Mouse (Mus musculus) urinary bladder, postnatal 25 days (tissue): Measurements from ENCODE around the gene Nars2.
"Not testable (repeated sequence)": the region's sequence is repeated elsewhere in the genome, so short reads cannot be mapped to it uniquely, and the experiment has no call there.

Source experiments
- DNase-seq: peaks from one replicate; pipeline ENCODE4 v3.0.0; 2022; ENCODE audit warnings: low spot score

The Nars2 gene

DNA sequence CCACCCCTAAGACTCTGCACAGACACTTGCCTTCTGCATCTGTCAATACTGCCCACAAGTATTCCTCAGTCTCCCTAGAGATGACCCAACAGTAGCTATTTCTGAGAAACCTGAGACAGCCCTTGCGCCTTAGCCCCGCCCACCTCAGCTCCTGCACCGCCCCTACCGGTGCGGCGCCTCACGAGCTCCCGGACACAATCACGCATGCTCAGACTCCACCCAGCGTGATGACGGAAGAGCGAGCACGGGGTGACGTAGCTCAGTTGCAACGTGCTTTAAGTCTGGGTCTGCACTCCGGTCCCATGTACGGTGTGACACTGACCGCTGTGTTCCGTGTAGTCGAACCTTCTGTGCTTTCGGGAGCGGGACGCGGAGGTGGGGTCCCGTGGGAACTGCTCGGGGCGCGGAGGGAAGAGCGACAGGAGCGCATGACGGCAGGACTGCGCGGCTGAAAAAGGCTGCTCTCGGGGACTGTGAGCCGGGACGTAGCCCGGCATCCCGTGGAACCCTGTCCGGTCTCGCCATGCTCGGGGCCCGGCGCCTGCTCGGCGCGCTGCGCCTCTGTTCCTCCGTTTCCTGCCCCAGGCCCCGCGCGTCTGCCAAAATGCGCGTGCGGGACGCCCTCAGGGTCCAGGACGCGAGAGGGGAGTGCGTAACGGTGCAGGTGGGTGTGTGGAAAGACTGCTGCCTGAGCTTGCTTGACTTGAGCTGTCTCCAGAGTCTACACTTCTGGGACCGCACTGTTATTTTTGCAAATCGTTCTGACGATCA lies at the start of gene Nars2:
Nars2 (plus strand) TSS at position 225 of the 771 bp plus-strand sequence.
- DNase-seq = peak; percentile 89

DNA sequence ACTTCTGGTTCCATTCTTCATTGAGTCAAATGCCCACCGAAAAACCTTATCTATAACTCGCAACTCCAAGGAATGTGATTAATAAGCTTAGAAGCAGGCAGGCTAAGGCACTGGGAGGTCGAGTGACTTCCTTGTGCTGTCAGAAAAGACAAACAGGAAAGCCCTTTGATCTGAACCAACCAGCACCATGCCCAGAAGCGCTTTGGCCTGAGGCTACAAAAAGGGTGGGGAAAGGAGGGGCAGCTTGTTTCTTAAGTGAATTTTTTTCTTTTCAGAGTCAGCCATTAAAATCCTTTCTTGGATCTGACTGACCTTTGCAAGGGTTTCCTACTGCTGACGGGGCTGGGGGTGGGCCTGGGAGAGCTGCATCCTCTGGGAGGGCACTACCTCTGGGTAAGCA lies 49.1 kb upstream of the Nars2 start:
- DNase-seq = no peak

DNA sequence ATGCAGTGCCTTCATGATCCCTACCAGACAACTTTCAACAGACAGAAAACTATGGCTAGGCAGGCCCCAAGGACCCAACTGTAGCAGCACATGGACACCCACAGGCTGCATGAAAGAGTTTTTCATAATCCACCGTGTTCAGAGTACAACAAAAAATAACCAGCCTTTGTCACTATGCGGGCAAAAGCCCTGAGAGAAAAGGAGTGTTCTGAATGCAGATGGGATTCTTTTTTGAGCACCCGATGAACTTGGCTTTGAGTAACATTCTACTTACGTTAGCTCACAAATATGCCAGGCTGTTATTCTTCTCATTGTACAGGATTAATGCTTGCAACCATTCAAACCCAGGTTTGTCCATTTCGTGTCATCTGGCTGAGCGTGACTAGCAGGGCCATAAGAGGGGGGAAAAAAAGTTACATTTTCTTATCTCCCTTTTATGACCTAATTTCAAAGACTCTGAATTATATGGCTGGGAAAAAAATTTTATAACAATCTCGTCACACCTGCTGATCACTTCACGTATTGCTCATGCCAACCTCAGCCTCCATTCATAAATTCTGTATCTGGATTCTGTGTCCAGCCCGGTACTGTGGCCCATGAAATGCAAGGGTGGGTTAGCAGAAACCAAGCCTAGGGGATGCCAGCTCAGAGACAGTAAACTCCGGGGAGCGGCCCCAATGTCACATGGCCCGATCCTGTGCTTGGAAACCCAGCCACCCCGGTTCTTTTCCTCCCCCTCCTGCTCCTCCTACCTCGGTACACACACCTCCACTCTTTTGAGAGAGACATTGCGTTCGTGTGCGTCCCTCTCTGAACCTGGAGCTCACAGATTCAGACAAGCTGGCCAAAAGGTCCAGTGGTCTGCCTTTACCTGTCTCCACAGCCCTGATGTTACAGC lies 48.0 kb upstream of the Nars2 start:
- DNase-seq = no peak

DNA sequence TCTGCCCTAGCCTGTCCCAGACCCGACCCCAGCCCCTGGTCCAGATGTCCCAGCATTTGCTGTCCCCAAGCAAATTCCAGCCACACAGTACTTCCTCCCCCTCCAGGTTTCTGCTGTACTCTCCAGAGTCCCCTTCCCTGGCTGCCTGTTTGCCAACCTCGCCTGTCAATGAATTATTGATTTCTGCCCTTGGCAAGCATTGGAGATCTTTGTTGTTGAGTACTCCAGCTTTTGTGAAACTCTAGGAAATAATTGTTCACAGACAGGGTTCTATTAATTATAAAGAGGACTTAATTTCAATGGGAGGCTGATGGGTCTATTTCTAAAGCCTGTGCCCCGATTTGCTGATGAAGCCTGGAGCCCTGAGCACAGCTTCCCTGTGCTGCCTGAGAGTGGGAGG lies 46.9 kb upstream of the Nars2 start:
- no peak for DNase-seq

DNA sequence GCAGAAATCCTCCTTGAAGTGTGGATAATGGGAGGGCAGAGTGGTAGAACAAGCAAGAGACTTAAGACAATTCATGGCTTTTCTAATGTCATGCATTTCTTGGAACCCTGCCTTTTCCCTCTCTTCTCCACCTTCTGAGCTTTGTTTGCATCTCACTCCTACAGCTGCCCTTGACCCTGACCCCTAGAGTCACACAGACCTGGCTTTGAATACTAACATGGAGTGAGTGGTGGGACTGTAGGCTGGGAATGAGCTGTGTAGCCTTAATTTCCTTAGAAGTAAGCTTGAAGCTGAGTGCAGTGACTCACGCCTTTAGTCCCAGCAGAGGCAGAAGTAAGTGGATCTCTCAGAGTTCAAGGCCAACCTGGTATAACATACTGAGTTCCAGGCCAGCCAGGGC lies 46.4 kb upstream of the Nars2 start:
- no peak for DNase-seq

DNA sequence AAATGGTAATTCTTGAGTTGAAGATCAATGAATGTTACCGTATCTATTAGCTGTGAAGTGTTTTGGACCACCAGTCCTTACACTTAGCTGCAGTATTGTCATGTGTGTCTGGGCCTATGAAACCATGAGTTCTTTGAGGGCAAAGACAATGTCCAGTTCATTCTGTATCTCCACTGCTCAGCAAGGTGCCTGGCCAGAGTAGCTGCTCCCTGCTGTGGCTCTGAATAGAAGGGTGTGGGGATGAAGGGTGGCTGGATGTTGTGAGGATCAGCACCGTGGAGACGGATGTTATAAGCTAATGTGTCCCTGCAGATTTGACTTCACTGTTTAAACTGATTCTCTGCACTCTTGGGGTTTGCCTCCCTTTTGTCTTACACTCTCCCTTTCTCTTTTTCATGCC lies 45.9 kb upstream of the Nars2 start:
- no peak for DNase-seq

DNA sequence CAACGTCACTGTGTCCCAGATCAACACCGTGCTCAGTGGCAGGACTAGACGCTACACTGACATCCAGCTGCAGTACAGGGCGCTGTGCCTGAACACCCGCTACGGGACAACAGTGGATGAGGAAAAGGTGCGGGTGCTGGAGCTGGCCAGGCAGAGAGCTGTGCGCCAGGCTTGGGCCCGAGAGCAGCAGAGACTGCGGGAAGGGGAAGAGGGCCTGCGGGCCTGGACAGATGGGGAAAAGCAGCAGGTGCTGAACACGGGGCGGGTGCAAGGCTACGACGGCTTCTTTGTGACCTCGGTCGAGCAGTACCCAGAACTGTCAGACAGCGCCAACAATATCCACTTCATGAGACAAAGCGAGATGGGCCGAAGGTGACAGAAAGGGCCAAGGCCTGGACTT lies 45.1 kb upstream of the Nars2 start:
- no peak for DNase-seq

DNA sequence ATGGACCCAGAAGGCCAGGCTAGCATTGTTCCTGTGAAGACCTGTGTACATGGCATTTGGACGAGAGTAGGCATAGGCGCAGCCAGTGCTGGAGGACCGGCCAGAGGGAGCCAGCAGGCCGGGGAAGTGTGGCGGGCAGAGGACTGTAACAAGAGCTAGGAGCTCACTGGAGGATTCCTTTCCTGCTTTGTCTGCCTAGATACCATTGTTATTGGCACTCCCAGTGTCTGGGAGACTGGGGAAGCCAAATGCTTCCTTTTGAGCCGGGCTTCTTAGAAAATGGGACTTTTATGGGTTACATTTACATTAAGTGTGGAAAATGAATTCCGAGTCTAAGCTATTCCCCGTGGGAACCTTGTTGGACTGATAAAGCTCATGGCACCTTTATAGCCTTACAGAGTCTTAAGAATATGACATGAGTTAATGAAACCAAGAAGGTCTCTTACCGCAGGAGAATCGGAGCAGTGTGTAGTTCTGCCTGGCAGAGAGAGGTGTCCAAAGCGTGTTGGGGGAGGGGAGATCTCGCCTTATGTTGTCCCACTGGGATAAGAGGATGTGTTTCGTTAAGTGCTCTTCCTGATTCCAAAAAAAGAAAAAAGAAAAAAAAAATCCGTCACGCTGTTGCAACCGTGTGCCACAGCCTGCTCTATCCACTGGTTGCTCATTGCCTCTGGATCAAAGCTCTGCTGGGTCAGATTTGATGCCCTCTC lies 43.2 kb upstream of the Nars2 start:
- DNase-seq = no peak

DNA sequence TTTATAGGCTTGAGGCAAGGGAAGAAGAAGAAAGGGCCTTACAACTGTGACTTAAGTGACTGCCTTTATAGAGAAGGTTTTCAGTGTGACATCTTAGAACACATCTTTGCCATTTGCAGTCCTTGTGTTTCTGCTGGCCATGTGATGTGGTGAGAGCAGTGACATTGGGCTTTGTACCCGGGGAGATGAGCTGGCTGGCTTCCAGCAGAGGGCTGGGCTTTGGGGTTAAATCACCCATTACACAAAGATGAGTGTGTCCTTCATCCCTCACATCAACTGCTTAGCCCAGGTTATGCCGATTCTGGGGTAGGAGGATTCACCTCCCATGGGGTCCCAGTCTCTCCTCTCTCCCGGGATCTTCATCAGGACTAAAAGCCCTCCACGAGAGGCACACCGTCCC lies 41.4 kb upstream of the Nars2 start:
- no peak for DNase-seq

DNA sequence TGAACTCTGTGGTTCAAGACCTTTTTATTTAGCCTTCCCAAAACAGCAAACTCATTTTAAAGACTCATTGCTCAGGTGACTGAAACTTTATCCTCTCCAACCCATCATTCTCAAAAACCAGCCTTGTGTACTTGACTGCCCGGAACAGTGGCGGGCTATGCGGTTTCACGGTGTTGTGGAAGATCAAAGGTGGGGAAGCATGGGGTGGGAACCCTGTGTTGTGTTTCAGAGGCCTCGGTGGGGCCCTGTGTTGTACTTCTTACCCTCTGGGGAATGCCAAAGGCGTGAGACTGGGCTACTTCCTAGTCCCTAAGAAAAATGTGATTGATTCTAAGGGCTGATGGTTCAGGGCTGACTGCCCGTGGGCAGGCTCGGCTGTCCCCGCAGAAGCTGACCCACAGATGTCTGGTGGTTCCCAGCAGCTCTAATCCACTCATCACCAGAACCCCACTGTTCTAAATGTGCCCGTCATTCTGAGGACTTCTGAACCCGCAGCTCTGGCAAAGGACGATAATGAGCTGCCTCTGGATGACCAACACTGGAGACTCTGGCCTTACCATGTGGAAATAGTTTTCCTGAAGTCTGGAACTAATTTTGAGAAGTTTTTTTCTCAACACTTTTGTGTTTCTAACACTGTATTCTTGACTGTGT lies 40.9 kb upstream of the Nars2 start:
- DNase-seq = no peak

DNA sequence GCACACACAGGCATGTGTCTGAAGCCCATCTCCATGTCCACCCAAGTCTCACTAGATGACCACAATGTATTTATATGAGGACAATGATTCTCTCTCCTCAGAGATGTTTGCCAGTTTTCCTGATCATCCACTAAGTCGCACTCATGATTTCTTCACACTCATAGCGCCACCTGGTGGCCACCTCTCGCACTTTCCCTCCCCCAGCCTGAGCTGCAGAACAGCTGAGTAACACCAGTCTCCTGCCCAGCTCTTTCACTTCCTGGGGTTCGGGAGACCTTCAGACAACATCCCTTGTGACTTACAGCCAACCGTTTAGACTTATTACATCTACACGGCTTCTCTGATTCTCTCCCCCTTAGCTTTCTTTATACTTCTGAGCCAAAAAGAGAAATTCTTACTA lies 37.3 kb upstream of the Nars2 start:
- DNase-seq = peak; percentile 82

DNA sequence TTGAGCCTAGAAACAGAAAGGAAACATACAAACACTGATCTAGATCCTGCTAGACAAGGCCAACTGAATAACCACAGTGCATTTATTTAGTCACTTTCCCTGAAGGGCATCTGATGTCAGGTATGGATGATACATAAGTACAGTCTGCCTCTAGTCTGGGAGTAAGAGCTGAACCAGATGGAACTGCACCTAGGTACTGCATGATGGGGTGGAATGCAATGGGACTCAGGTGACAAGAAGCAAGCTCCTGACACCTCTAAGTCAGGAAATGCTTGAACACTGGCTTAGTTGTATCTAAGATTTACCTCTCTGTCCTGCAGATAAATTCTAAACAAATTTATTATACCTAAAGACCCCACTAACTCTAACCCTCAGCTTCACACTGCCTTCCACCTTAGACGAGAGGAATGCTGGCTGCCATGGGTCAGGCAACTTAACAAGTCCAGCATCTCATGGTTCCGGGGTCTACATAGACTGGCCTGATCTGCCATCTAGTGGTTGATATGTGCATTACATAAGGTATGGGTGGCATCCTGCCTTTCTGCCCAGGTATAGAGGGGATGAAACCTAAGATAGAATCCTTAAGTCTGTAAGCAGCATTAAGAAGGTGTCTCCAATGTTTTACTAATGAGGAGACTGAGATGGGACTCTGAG lies 35.7 kb upstream of the Nars2 start:
- peak; percentile 33 for DNase-seq

DNA sequence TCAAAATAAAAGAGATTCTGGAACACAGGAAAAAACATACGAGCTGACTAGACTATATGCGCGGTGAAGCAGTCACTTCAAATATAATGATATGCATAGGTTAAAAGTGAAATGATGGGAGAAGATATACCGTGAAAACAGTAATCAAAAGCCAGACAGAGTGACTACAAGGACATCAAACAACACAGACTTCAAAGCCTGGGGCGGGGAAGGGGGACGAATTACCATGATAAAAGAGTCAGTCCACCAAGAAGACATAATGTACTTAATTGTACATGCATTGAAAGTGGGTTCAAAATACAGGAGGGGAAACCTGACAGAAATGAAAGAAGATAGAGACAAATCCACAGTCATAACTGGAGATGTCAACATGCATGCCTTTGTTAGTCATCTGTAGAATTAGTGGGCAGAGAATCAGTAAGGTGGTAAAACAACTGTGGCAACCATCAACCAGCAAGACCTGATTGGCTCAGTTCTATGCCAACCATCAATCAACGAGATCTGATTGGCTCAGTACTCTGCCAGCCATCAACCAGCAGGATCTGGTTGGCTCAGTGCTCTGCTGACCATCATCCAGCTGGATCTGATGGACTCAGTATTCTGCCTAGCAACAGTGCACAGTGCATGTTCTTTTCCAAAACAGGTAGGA lies 30.7 kb upstream of the Nars2 start:
- DNase-seq = no peak

DNA sequence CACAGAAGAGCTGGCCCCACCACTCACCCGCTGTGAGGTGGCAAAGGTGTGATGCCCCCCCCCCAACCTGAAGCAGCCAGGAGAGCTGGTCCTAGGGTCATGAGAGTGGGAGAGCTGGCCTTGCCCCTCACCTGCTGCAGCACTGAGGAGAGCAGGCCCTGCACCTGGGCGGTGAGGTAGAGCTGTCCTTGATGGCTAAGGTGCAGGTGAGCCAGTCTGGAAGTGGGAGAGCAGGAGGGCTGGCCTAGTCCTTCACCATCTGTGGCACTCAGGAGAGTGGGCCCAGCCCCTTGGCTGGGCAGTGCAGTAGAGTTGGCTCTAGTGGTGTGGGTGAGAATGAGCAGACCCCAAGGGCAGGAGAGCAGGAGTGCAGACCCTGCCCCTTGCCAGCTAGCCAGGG lies 28.4 kb upstream of the Nars2 start:
- DNase-seq = no peak

DNA sequence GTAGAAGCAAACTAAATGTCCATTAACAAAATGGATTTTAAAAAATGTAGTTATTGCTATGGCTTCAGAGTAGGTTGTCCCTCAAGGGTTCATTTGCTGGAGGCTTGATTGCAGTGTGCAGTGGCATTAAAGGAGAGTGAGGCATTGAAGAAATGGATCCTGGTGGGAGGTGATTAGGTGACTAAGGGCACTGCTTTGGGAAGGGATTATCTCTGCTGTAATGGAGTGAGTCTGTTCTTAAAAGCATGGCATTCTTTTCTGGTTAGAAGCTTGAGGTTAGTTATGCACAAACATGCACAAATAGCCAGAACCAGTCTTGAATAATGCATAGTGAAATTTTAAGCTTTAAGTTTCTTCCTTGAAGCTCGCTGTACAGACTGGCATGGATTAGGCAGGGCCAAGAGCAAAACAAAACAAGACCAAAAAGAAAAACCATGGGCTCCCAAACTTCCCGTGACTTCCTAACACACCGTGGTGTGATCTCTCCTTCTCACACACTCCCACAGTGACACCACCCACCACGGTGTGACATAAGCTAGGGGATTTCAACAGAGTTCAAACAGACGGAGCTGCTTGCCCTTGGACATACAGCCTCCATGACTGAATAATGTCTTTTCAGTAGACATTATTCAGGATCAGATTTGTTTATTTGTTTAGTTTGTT lies 7.5 kb upstream of the Nars2 start:
- DNase-seq = no peak

DNA sequence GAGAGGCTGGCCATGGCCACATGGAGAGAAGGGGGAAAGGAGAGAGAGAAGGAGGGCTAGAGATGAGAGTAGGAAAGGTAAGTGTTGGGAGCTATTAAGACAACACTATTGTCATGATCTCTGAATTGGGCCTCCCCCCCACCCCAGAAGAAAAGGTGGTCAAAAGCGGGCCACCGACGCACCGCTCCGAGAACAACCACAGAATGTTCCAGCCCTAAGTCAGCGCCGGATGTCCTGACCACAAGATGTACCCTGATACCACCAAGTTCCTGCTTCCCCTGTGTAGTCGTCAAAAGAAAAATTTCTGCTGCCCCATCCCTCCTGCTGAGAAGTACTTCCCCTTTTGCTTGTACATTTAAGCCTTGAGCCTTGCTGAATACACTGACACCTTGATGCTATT lies 4.8 kb upstream of the Nars2 start:
- DNase-seq = not testable (repeated sequence)

DNA sequence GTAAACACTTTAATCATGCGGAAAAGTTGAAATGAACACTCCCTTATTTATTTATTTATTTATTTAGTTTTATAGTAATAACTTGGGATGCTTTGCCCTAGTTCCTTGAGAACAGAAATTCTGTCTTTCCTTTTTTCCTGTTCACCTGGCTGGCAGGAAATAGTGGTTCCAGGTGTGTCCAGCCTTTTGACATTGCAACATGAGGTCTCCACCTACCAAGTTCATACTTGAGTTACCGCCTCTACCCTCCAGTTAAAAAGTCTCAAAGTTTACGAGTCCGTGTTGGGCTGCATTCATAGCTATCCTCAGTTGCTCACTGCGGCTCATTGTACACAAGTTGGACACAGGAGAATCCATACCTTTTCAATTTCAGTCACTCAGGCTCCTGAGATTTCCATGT lies 789 bp downstream of the Nars2 start:
- DNase-seq = no peak

DNA sequence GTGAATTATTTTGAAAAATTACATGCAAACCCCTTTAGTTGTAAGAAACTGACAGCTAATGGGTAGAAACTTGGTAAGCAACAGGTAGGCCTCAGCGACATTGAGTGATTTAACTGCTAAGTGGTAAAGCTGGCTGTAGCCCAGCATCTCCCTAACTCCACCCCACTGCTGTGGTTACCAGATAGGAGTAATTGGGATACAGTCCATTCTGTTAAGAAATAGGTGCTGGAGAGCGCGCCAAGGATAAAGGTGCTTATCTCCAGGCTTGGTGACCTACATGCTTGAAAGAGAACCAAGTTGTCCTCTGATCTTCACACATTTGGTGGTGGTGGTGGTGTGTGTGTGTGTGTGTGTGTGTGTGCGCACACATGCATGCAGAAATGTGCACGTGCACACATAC lies 7.9 kb downstream of the Nars2 start:
- no peak for DNase-seq

DNA sequence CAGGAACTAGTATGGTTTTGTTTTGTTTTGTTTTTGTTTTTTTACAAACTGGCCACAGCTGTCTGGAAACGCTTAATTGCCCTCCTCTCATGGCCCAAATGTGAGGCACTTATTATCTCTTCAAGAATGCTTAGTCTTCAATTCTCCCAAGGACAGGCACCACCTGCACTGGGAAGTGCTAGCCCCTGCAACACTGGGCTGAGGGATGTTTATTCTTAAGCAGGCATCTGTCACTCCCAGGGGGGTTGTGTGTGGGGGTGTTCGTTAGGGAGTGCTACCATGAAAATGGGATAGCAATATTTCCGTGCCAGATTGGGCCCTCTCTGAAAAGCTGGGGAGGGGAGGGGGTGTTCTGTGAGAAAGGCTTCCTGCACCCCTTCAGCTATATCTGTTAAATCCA lies 15.9 kb downstream of the Nars2 start:
- DNase-seq = no peak

DNA sequence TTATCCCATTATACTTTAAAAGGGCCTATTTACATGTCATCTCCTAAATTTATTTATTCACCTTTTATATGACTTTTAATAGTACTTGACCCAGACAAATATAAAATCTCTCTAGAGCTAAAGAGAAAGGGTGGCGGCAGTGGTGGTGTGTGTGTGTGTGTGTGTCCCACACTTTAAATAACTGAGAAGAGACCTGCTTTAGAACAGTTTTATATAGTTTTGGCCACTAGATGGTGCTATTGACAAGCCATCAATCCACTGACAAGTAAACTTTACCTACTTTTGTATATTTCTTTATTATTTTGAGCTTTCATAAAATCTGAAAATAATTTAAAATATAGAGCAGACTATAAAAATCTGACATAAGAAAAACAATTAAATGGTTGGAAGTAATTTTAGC lies 19.1 kb downstream of the Nars2 start:
- DNase-seq = no peak
